Mouse (Mus musculus) heart, embryonic 12.5 days (tissue): ENCODE data around the gene Arhgap45. TPM values are rescaled to one million over a fixed set of nuclear protein-coding genes. Genes with fewer than 3 reads are reported as not detected.
A peak's percentile ranks its signal among the peaks of the same experiment; 100 is the strongest.
"Not testable (repeated sequence)": the region's sequence is repeated elsewhere in the genome, so short reads cannot be mapped to it uniquely, and the experiment has no call there.

Experiments used
- ATAC-seq: fragments of 200-750 bp; cut with Nextera tagmentation; 2 replicates; pipeline ENCODE4 v1.8.0; 2017; ENCODE audit warnings: moderate TSS enrichment, moderate library complexity; ENCODE audit not compliant: insufficient number of reproducible peaks, low FRiP score
- H3K27ac ChIP-seq: fragments of 300-500 bp; sonication (generic); 2 replicates; pipeline ENCODE4 v1.5.1; 2016; ENCODE audit warnings: mild to moderate bottlenecking, moderate library complexity; ENCODE audit not compliant: poor library complexity, severe bottlenecking
- H3K27me3 ChIP-seq: fragments of 300-500 bp; sonication (generic); replicated peaks from 2 replicates; pipeline ENCODE4 v1.6.1; 2016; ENCODE audit warnings: mild to moderate bottlenecking, moderate library complexity
- H3K36me3 ChIP-seq: fragments of 300-500 bp; sonication (generic); 2 replicates; pipeline ENCODE4 v1.6.1; 2016; ENCODE audit warnings: mild to moderate bottlenecking, moderate library complexity
- H3K4me1 ChIP-seq: fragments of 300-500 bp; sonication (generic); replicated peaks from 2 replicates; pipeline ENCODE4 v1.6.1; 2016; ENCODE audit warnings: mild to moderate bottlenecking
- H3K4me2 ChIP-seq: fragments of 300-500 bp; sonication (generic); 2 replicates; pipeline ENCODE4 v1.6.1; 2016; ENCODE audit warnings: mild to moderate bottlenecking, moderate library complexity
- H3K4me3 ChIP-seq: fragments of 300-500 bp; sonication (generic); 2 replicates; pipeline ENCODE4 v1.5.1; 2016; ENCODE audit warnings: mild to moderate bottlenecking
- H3K9ac ChIP-seq: fragments of 300-500 bp; sonication (generic); 2 replicates; pipeline ENCODE4 v1.6.1; 2016; ENCODE audit warnings: mild to moderate bottlenecking, moderate library complexity
- H3K9me3 ChIP-seq: fragments of 300-500 bp; sonication (generic); replicated peaks from 2 replicates; pipeline ENCODE4 v1.6.1; 2016; ENCODE audit warnings: mild to moderate bottlenecking, moderate library complexity
- WGBS: fragments of 180-500 bp; shearing (Covaris S2); methylation state at CpG from one replicate; pipeline ENCODE4 v1.1.7; 2016; 5-methylcytosine and 5-hydroxymethylcytosine counted together
- polyA plus RNA-seq: library from polyadenylated mRNA; unstranded; fragments of >200 nt; fragmentation: Nextera tagmentation; extraction: Ambion mirVana; gene quantifications from 2 replicates; pipeline ENCODE4 v1.2.1, GENCODE M21; 2016

The Arhgap45 gene
- polyA plus RNA-seq, 1 experiment from 2014 or later, result 7.5 TPM

DNA sequence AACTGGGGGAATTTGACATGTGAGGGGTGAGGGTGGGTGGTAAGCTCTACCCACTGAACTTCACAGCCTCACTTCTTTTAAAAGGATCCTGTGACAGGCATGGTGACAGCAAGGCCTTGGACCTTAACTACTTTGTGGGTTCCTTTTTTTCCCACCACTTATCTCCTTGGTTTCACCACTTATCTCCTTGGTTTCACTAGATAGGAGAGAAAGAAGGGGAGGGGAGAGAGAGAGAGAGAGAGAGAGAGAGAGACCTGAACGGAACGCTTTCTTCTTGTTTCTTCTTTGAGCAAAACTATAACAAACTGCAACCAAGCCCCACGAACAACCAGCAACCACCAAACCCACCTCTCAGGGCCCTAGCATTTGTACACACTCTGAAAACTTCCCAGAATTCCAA is 32.4 kb downstream of the Arhgap45 start:
- WGBS, result 37% methylated on average over 3 of the region's 3 CpGs
- Histone ChIP-seq H3K4me2 (no peak overlapping the region), H3K9ac (no peak overlapping the region), H3K4me3 (no peak overlapping the region), H3K36me3 (no peaks in the 10 kb centered on the region), H3K4me1 (peaks cover 45% of the 10 kb centered on the region), H3K27me3 (no peaks in the 10 kb centered on the region), H3K27ac (0 out of 2 replicates have a peak overlapping the region, but pooled peaks have one; percentile 30), H3K9me3 (no peaks in the 10 kb centered on the region)
- ATAC-seq, result no peak

DNA sequence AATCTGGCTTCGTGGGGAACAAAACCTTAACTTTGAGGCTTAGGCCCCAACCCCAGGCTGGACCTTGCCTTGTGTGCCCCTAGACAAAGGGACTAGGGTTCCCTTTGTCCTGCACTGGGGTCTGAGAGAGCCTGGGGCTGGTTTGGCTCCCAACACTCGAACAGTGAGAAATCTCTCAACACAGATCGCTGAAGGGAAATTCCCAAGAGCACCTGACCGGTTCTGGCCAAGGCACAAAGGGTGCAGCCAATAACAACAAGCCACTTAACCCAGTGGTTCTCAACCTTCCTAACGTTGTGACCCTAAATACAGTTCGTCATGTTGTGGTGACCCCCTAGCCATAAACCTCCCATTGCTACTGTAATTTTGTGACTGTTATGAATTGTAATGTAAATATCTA is 33.8 kb downstream of the Arhgap45 start:
- no peaks in the 10 kb centered on the region for H3K9me3 ChIP-seq
- H3K27ac ChIP-seq, result no peak overlapping the region
- no peak overlapping the region for H3K4me2 ChIP-seq
- peaks cover 52% of the 10 kb centered on the region for H3K4me1 ChIP-seq
- no peak for ATAC-seq
- no peak overlapping the region for H3K4me3 ChIP-seq
- peaks cover 1% of the 10 kb centered on the region; the same call in 1 of the 2 replicates for H3K36me3 ChIP-seq
- 45% methylated on average over 6 of the region's 6 CpGs for WGBS
- no peak overlapping the region for H3K9ac ChIP-seq
- H3K27me3 ChIP-seq, result no peaks in the 10 kb centered on the region

DNA sequence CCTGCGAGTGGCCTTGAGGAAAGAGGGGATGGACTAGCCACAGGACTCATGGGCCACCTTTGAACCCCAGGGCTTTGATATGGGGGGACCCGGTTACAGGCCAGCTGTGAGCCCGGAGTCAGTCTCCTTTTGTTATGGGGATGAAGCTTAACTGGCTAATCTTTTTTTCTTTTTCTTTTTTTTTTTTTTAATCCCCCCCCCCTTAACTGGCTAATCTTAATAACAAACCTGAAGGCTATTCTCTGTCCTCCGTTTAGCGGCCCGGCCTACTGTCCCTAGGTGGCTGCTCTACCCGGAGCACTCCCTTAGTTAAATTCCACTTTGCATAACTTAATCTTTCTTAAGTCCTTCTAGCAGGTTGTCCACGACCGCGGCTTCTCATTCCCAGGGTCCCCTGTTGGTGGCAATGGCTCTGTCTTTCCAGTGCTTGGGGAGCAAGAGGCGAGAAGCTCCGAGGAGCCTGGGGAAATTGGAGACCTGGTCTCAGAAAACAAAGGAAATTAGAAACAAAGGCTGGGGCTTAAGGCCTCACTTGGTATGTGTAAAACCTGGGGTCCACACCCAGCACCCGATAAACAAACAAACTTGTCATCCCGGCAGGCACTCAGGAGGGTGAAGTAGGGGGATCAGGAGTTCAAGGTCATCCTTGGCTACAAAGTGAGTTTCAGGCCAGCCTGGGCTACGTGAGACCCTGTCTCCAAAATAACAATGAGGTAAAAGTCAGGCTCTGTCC is 34.6 kb downstream of the Arhgap45 start:
- no peak overlapping the region for H3K4me2 ChIP-seq
- H3K27ac ChIP-seq, result peak overlapping the region; percentile 74
- H3K9ac ChIP-seq, result 0 out of 2 replicates have a peak overlapping the region, but pooled peaks have one; percentile 49
- H3K36me3 ChIP-seq, result peaks cover 9% of the 10 kb centered on the region
- no peaks in the 10 kb centered on the region for H3K27me3 ChIP-seq
- no peaks in the 10 kb centered on the region for H3K9me3 ChIP-seq
- H3K4me3 ChIP-seq, result no peak overlapping the region
- 36% methylated on average over 15 of the region's 15 CpGs for WGBS
- no peak for ATAC-seq
- peaks cover 59% of the 10 kb centered on the region for H3K4me1 ChIP-seq

GRCm38 (mm10) chr10:80051618-80052373 is 35.3 kb downstream of the Arhgap45 start:
- ATAC-seq, result peak; percentile 42
- H3K9me3 ChIP-seq, result no peaks in the 10 kb centered on the region
- H3K9ac ChIP-seq, result peak overlapping the region; percentile 49
- WGBS, result 28% methylated on average over 14 of the region's 14 CpGs
- no peaks in the 10 kb centered on the region for H3K27me3 ChIP-seq
- peak overlapping the region; percentile 74 for H3K27ac ChIP-seq
- peaks cover 15% of the 10 kb centered on the region for H3K36me3 ChIP-seq
- H3K4me2 ChIP-seq, result no peak overlapping the region
- peaks cover 59% of the 10 kb centered on the region for H3K4me1 ChIP-seq
- H3K4me3 ChIP-seq, result no peak overlapping the region

DNA sequence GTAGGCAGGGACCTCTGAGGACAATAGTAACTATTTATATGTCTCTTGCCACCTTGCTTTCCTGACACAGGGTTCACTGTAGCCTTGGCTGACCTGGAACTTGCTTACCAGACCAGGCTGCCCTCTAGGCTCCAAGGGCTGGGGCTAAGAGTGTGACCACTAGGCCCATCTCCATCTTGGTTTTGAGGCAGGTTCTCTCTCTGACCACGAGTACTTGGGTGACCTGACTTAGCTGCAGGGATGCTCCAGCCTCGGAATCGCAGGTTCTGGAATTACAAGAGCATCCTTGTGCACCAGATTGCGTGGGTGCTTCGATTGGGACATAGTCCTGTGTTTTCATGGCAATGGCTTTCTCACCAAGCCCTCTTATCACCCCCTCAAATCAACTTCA is 35.9 kb downstream of the Arhgap45 start:
- H3K4me3 ChIP-seq, result no peak overlapping the region
- H3K27me3 ChIP-seq, result no peaks in the 10 kb centered on the region
- no peak for ATAC-seq
- peak overlapping the region; percentile 49 for H3K9ac ChIP-seq
- WGBS, result 84% methylated on average over 5 of the region's 5 CpGs
- no peaks in the 10 kb centered on the region for H3K9me3 ChIP-seq
- H3K36me3 ChIP-seq, result peaks cover 20% of the 10 kb centered on the region
- H3K27ac ChIP-seq, result peak overlapping the region; percentile 74
- peaks cover 58% of the 10 kb centered on the region for H3K4me1 ChIP-seq
- H3K4me2 ChIP-seq, result no peak overlapping the region

- Histone ChIP-seq H3K9me3 (no peaks in the 10 kb centered on the region), H3K27me3 (no peaks in the 10 kb centered on the region), H3K36me3 (peaks cover 30% of the 10 kb centered on the region), H3K4me2 (peak overlapping the region; percentile 81), H3K4me3 (peak overlapping the region; percentile 68), H3K27ac (peak overlapping the region; percentile 97), H3K9ac (peak overlapping the region; percentile 86), H3K4me1 (peaks cover 48% of the 10 kb centered on the region)
- under 1% methylated on average over 47 of the region's 47 CpGs for WGBS
- ATAC-seq, result peak; percentile 94
These were observed 36.9 kb downstream of the Arhgap45 start for GRCm38 (mm10) chr10:80053259-80053780.

DNA sequence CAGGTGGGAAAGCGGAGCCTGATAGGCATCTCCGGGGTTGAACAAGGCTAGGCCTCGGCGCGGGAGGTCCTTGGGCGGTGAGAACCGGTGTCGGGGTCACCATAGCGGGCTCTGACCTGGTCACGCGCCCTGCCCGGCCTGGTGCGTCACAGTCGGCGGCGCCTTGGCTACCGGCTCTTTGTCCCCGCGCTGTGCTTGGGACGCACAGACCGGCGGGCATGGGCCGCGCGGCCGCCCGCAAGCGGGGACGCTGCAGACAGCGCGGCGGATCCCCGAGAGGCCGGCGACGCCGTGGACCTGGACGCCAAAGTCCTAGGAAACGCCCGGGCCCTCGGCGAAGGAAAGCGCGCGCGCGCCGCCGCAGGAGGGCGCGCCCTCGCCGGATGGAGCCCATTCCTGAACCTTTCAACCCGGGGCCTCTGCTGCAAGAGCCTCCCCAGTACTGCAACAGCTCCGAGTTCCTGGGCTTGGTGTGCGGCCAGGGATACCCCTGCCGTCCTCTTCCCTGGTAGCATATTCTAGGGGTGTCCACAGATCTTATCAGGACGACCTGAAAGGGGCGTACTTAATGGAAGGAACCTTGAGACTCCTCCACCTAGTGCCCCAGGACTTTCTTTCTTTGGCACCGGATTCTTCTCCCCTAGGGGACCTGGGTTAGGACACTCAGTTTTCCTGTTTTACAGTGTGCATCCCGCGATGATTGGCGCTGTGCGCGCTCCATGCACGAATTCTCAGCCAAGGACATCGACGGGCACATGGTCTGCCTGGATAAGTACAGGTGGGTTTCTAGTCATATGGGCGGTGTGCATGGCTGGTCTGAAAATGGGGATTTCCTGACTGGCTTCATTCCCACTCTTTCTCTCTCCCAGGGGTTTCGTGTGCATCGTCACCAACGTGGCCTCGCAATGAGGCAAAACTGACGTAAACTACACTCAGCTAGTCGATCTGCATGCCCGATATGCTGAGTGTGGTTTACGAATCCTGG is 37.7 kb downstream of the Arhgap45 start:
- H3K36me3 ChIP-seq, result peaks cover 38% of the 10 kb centered on the region
- H3K4me3 ChIP-seq, result peak overlapping the region; percentile 68
- H3K4me1 ChIP-seq, result peaks cover 41% of the 10 kb centered on the region
- ATAC-seq, result peak; percentile 70
- no peaks in the 10 kb centered on the region for H3K9me3 ChIP-seq
- H3K27me3 ChIP-seq, result no peaks in the 10 kb centered on the region
- peak overlapping the region; percentile 86 for H3K9ac ChIP-seq
- WGBS, result 1% methylated on average over 77 of the region's 77 CpGs
- H3K27ac ChIP-seq, result peak overlapping the region; percentile 97
- H3K4me2 ChIP-seq, result peak overlapping the region; percentile 81

- peak overlapping the region; percentile 97; the same call in 1 of the 2 replicates for H3K27ac ChIP-seq
- peaks cover 41% of the 10 kb centered on the region for H3K4me1 ChIP-seq
- not testable (repeated sequence) for H3K27me3 ChIP-seq, ATAC-seq, H3K9me3 ChIP-seq
- H3K36me3 ChIP-seq, result peaks cover 46% of the 10 kb centered on the region
- peak overlapping the region; percentile 81 for H3K4me2 ChIP-seq
- 22% methylated on average over 3 of the region's 3 CpGs for WGBS
- H3K9ac ChIP-seq, result peak overlapping the region; percentile 86
- H3K4me3 ChIP-seq, result peak overlapping the region; percentile 68
These were observed 38.5 kb downstream of the Arhgap45 start for GRCm38 (mm10) chr10:80054911-80055310.

DNA sequence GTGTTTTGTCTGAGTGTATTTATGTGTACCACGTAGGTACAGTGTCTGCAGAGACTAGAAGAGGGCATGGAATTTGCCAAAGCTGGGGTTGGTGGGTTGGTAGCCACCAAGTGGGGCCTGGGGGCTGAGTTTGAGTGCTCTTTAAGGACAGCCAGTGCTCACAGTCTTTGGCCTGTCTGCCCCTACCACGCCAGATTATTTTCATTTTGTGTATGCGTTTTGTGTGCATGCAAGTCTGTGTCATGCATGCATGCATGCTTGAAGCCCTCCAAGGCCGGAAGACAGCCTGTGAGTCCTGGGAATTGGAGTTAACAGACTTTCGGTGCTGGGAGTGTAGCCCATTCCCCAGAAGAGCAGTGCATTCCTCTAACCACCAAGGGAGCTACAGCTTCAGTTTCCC is 38.9 kb downstream of the Arhgap45 start:
- H3K4me1 ChIP-seq, result peaks cover 38% of the 10 kb centered on the region

DNA sequence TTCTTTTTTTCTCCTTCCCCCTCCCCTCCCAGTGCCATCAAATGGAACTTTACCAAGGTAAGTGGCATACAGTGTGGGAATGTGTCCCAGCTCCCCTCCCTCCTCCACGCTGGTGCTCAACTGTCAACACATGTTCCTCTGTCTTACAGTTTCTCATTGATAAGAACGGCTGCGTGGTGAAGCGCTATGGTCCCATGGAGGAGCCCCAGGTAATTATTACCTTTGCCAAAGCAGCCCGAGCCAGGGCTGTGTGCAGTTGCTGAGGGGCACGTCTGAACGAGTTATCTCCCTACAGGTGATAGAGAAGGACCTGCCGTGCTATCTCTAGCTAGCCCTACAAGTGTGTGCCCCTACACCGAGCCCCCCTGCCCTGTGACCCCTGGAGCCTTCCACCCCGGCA is 39.4 kb downstream of the Arhgap45 start:
- peak overlapping the region; percentile 86; the same call in 1 of the 2 replicates for H3K9ac ChIP-seq
- ATAC-seq, result no peak
- no peaks in the 10 kb centered on the region for H3K27me3 ChIP-seq
- peaks cover 34% of the 10 kb centered on the region for H3K4me1 ChIP-seq
- 56% methylated on average over 9 of the region's 10 CpGs for WGBS
- H3K36me3 ChIP-seq, result peaks cover 56% of the 10 kb centered on the region
- no peaks in the 10 kb centered on the region for H3K9me3 ChIP-seq
- H3K27ac ChIP-seq, result no peak overlapping the region
- peak overlapping the region; percentile 81; the same call in 1 of the 2 replicates for H3K4me2 ChIP-seq
- H3K4me3 ChIP-seq, result peak overlapping the region; percentile 68

More for the DNA sequence above, 38.9 kb downstream of the Arhgap45 start:
- peak overlapping the region; percentile 86 for H3K9ac ChIP-seq
- H3K4me2 ChIP-seq, result peak overlapping the region; percentile 81
- H3K4me3 ChIP-seq, result peak overlapping the region; percentile 68
- WGBS, result 76% methylated on average over 5 of the region's 5 CpGs
- ATAC-seq, result no peak
- no peak overlapping the region for H3K27ac ChIP-seq
- no peaks in the 10 kb centered on the region for H3K9me3 ChIP-seq
- H3K36me3 ChIP-seq, result peaks cover 50% of the 10 kb centered on the region
- no peaks in the 10 kb centered on the region for H3K27me3 ChIP-seq
